In genomic region chr1:183374728-183375127, GRCm38 (mm10) we compare ENCODE assay signal across 34 mouse cellular contexts. TPM values are rescaled to one million over a fixed set of nuclear protein-coding genes. Genes with fewer than 3 reads are reported as not detected.
A peak's percentile ranks its signal among the peaks of the same experiment; 100 is the strongest.
DNase-seq lines count a peak whose midpoint lies in the region; ATAC-seq and TF ChIP-seq lines count a peak whose summit lies in the region.
"Had no signal": no experiment of that assay in that cellular context is flagged by ENCODE, and none has a peak within 500 bp of the region (broad histone marks: within the 10 kb centered on the region; RNA-seq: fewer than 3 reads in every experiment).

No protein-coding gene starts in this region.

- 87% methylated on average over 5 of the region's 5 CpGs for WGBS in intestine, postnatal 0 days
- WGBS in intestine, embryonic 15.5 days = 79% methylated on average over 5 of the region's 5 CpGs
- WGBS in lung, postnatal 0 days = 83% methylated on average over 5 of the region's 5 CpGs

- H3K4me1 ChIP-seq in intestine, postnatal 0 days (replicated peaks; ENCODE audit: control insufficient read depth, insufficient read depth, low read length) = no peaks in the 10 kb centered on the region
- H3K4me1 ChIP-seq in intestine, embryonic 15.5 days (replicated peaks) = no peaks in the 10 kb centered on the region
- H3K4me1 ChIP-seq in lung, postnatal 0 days (ENCODE audit: insufficient read depth, low read depth, low read length) = no peaks in the 10 kb centered on the region

- no peak overlapping the region for H3K4me2 ChIP-seq in intestine, postnatal 0 days (replicated peaks; ENCODE audit: low read depth)
- no peak overlapping the region for H3K4me2 ChIP-seq in intestine, embryonic 15.5 days (replicated peaks)
- no peak overlapping the region for H3K4me2 ChIP-seq in lung, postnatal 0 days (replicated peaks; ENCODE audit: low read depth, low read length)
- H3K4me2 ChIP-seq: embryonic facial prominence, embryonic 12.5 days; heart, embryonic 15.5 days; hindbrain, embryonic 14.5 days; limb, embryonic 15.5 days; midbrain, embryonic 11.5 days; neural tube, embryonic 13.5 days; stomach, embryonic 15.5 days had no signal

- H3K36me3 ChIP-seq in intestine, postnatal 0 days (ENCODE audit: control insufficient read depth, insufficient read depth) = no peaks in the 10 kb centered on the region
- no peaks in the 10 kb centered on the region for H3K36me3 ChIP-seq in intestine, embryonic 15.5 days
- no peaks in the 10 kb centered on the region for H3K36me3 ChIP-seq in lung, postnatal 0 days (ENCODE audit: insufficient read depth, low read length)
- H3K36me3 ChIP-seq: embryonic facial prominence, embryonic 12.5 days; heart, embryonic 10.5 days; heart, embryonic 15.5 days; limb, embryonic 10.5 days; limb, embryonic 15.5 days; neural tube, embryonic 13.5 days; stomach, embryonic 15.5 days had no signal

- no peak overlapping the region for H3K9ac ChIP-seq in intestine, postnatal 0 days (ENCODE audit: low read depth, low read length)
- H3K9ac ChIP-seq in intestine, embryonic 15.5 days = no peak overlapping the region
- no peak overlapping the region for H3K9ac ChIP-seq in lung, postnatal 0 days (replicated peaks; ENCODE audit: low read depth)
- H3K9ac ChIP-seq: embryonic facial prominence, embryonic 12.5 days; heart, embryonic 15.5 days; hindbrain, embryonic 14.5 days; limb, embryonic 15.5 days; neural tube, embryonic 13.5 days; stomach, embryonic 15.5 days had no signal

- no peak for TF ChIP-seq EP300 in lung, postnatal 0 days (IDR thresholded peaks at IDR 0.05)

- no peak overlapping the region for H3K4me3 ChIP-seq in intestine, postnatal 0 days (ENCODE audit: low read depth, low read length)
- no peak overlapping the region for H3K4me3 ChIP-seq in intestine, embryonic 15.5 days (replicated peaks)
- no peak overlapping the region for H3K4me3 ChIP-seq in lung, postnatal 0 days (ENCODE audit: low read depth, low read length)
- H3K4me3 ChIP-seq: embryonic facial prominence, embryonic 12.5 days; heart, embryonic 10.5 days; heart, embryonic 15.5 days; limb, embryonic 10.5 days; limb, embryonic 15.5 days; neural tube, embryonic 13.5 days; stomach, embryonic 15.5 days had no signal

- DNase-seq in lung, postnatal 0 days (ENCODE audit: low spot score) = no peak
- DNase-seq in lung, postnatal 10 days = no peak
- DNase-seq in ES-CJ7 (ENCODE audit: low read depth, low spot score) (peak; percentile 42), ZHBTc4 (ENCODE audit: low read depth, low spot score) (peak; percentile 50)
- DNase-seq in adrenal gland, adult 18-20 months (ENCODE audit: low spot score in 2 of 2) = no peak
- DNase-seq in heart, postnatal 4 days = no peak
- DNase-seq: adrenal gland, postnatal 14 days; cerebellum, adult 11-12 months; cerebellum, adult 9-11 months; embryo, embryonic 11 days; gastrocnemius, postnatal 25 days; heart, adult 11 months; kidney, adult 9 months; kidney, postnatal 14 days; layer of hippocampus, adult 9-11 months; lung, postnatal 14 days; thymus, adult 2 months; thymus, postnatal 4 days had no signal

- no peak overlapping the region for H3K27ac ChIP-seq in intestine, postnatal 0 days (ENCODE audit: low read depth, low read length)
- no peak overlapping the region for H3K27ac ChIP-seq in intestine, embryonic 15.5 days
- H3K27ac ChIP-seq in lung, postnatal 0 days (ENCODE audit: low read length) = no peak overlapping the region
- H3K27ac ChIP-seq: embryonic facial prominence, embryonic 12.5 days; heart, embryonic 10.5 days; heart, embryonic 15.5 days; hindbrain, embryonic 14.5 days; limb, embryonic 10.5 days; limb, embryonic 15.5 days; neural tube, embryonic 13.5 days; stomach, embryonic 15.5 days had no signal

- H3K9me3 ChIP-seq in intestine, postnatal 0 days (ENCODE audit: control insufficient read depth) = peaks cover 4% of the 10 kb centered on the region; the same call in 1 of the 2 replicates
- H3K9me3 ChIP-seq in intestine, embryonic 15.5 days = no peaks in the 10 kb centered on the region
- H3K9me3 ChIP-seq in lung, postnatal 0 days (ENCODE audit: low read length) = no peaks in the 10 kb centered on the region
- H3K9me3 ChIP-seq: heart, embryonic 10.5 days; heart, embryonic 15.5 days; limb, embryonic 15.5 days had no signal

- H3K27me3 ChIP-seq in intestine, postnatal 0 days (replicated peaks; ENCODE audit: control insufficient read depth, insufficient read depth, low read length) = no peaks in the 10 kb centered on the region
- H3K27me3 ChIP-seq in intestine, embryonic 15.5 days (replicated peaks) = no peaks in the 10 kb centered on the region
- no peaks in the 10 kb centered on the region for H3K27me3 ChIP-seq in lung, postnatal 0 days (replicated peaks; ENCODE audit: insufficient read depth, low read length)
- H3K27me3 ChIP-seq: CH12.LX; embryonic facial prominence, embryonic 12.5 days; heart, embryonic 15.5 days; limb, embryonic 15.5 days; neural tube, embryonic 13.5 days; stomach, embryonic 15.5 days had no signal

- TF ChIP-seq CTCF in intestine, postnatal 0 days (IDR thresholded peaks at IDR 0.05; ENCODE audit: low read depth) = peak; percentile 20; the same call in 1 of the 2 replicates
- 0 out of 2 replicates have a peak, but pooled peaks have one; percentile 13 for TF ChIP-seq CTCF in lung, postnatal 0 days (IDR thresholded peaks at IDR 0.05)

- no peak for ATAC-seq in intestine, postnatal 0 days
- no peak for ATAC-seq in intestine, embryonic 15.5 days
- no peak for ATAC-seq in lung, postnatal 0 days
- ATAC-seq: forebrain, embryonic 14.5 days had no signal

RNA-seq across cellular contexts. Expression of gene Mia3, which starts 5.4 kb away (rescaled TPM):
- polyA plus RNA-seq in intestine, postnatal 0 days (2015; fragmentation: Nextera tagmentation; extraction: Ambion mirVana) = 53.9 and 57.3 TPM in 2 replicates
- polyA plus RNA-seq in intestine, embryonic 15.5 days (2015; fragmentation: Nextera tagmentation; extraction: Ambion mirVana) = 79.7 and 81.0 TPM in 2 replicates
- polyA plus RNA-seq in lung, postnatal 0 days (2015; fragmentation: Nextera tagmentation; extraction: Ambion mirVana) = 49.8 and 58.3 TPM in 2 replicates
- total RNA-seq in adrenal gland, adult 18-20 months (2021) = 100 to 1,000 TPM; 189 to 209 TPM
- 100 to 1,000 TPM; 108 to 113 TPM for total RNA-seq in heart, postnatal 4 days (2021)

RNA-seq across cellular contexts. Expression of gene Taf1a, which starts 14.1 kb away (rescaled TPM):
- 5.3 and 6.2 TPM in 2 replicates for polyA plus RNA-seq in intestine, postnatal 0 days (2015; fragmentation: Nextera tagmentation; extraction: Ambion mirVana)
- polyA plus RNA-seq in intestine, embryonic 15.5 days (2015; fragmentation: Nextera tagmentation; extraction: Ambion mirVana) = 17.9 TPM in 2 replicates
- polyA plus RNA-seq in lung, postnatal 0 days (2015; fragmentation: Nextera tagmentation; extraction: Ambion mirVana) = 9.5 and 11.1 TPM in 2 replicates
- 10 to 100 TPM; 22.3 to 29.7 TPM for total RNA-seq in adrenal gland, adult 18-20 months (2021)
- total RNA-seq in heart, postnatal 4 days (2021) = 1 to 10 TPM; 8.4 to 9.6 TPM

RNA-seq across cellular contexts. Expression of gene Hhipl2, which starts 43.3 kb away (rescaled TPM):
- not detected in 2 replicates for polyA plus RNA-seq in intestine, postnatal 0 days (2015; fragmentation: Nextera tagmentation; extraction: Ambion mirVana)
- polyA plus RNA-seq in intestine, embryonic 15.5 days (2015; fragmentation: Nextera tagmentation; extraction: Ambion mirVana) = not detected in 2 replicates
- 0.06 TPM in 1 of 2 replicates, not detected in the other for polyA plus RNA-seq in lung, postnatal 0 days (2015; fragmentation: Nextera tagmentation; extraction: Ambion mirVana)
- not detected for total RNA-seq in adrenal gland, adult 18-20 months (2021)
- total RNA-seq in heart, postnatal 4 days (2021) = not detected
- total RNA-seq: adrenal gland, postnatal 14 days; CH12.LX; gastrocnemius, adult 18-20 months; gastrocnemius, postnatal 25 days; megakaryocyte progenitor cell, adult 5-6 weeks had no signal
- polyA plus RNA-seq: liver, embryonic 16.5 days had no signal

Comparison
In these comparisons a context has a peak if more than half of its experiments do, and no peak if none do; other contexts are left out.
1. DNase-seq: peak in ES-CJ7 (single experiment) and ZHBTc4 (single experiment); none in lung, postnatal 0 days (single experiment), lung, postnatal 10 days (single experiment), adrenal gland, adult 18-20 months (0 of 2) and heart, postnatal 4 days (single experiment).